Mouse (Mus musculus): ENCODE measurements around the gene Prkch.

- TF ChIP-seq CTCF (IDR thresholded peaks at IDR 0.05; ENCODE audit: extremely low read depth, insufficient read depth, insufficient read length, insufficient replicate concordance) (no peak), POLR2A (IDR thresholded peaks at IDR 0.05; ENCODE audit: low read depth, low read length) (no peak)
Measured at GRCm38 (mm10) chr12:73779332-73780231, 195.0 kb downstream of the Prkch start.

All from spleen, adult 2 months (tissue).